Mouse (Mus musculus) ovary, postnatal 14 days (tissue): ENCODE measurements around the gene Timp3.

Experiments used
- DNase-seq: peaks from one replicate; pipeline ENCODE4 v3.0.0; 2022; ENCODE audit warnings: low spot score

The Timp3 gene

GRCm38 (mm10) chr10:86328691-86329090 lies 28.5 kb downstream of the Timp3 start:
- no peak for DNase-seq

DNA sequence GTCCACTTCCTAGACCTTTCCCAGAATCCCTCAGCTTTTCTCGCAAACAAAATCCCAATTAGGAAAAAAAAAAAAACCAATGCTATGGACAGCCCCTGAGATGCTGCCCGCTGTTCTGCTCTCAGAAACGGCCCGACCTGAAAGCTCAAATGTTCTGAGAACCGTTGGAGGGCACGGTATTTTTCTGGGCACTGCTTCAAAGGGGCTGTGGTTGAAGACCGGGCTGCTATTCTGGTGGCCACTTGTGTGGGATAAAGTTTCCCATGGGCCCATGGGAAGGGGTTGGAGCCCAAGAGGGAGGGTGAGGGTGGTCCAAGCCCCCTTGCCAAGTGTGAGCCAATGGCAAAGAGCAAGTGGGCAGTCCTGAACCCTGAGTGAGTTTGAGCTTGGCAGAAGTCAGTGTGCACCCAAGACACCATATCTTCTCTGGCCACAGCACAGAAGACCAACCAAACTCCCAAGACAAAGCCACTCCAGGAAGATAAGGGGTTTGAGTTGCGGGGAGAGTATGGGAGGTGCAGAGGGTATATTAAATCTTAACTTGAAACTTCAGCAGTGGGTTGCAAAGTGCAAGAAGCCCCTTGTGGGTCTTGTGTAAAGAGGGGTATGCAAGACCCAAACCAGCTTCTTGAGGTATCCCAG lies 29.2 kb downstream of the Timp3 start:
- DNase-seq: no peak

GRCm38 (mm10) chr10:86330993-86331680 lies 31.0 kb downstream of the Timp3 start:
- DNase-seq: no peak

DNA sequence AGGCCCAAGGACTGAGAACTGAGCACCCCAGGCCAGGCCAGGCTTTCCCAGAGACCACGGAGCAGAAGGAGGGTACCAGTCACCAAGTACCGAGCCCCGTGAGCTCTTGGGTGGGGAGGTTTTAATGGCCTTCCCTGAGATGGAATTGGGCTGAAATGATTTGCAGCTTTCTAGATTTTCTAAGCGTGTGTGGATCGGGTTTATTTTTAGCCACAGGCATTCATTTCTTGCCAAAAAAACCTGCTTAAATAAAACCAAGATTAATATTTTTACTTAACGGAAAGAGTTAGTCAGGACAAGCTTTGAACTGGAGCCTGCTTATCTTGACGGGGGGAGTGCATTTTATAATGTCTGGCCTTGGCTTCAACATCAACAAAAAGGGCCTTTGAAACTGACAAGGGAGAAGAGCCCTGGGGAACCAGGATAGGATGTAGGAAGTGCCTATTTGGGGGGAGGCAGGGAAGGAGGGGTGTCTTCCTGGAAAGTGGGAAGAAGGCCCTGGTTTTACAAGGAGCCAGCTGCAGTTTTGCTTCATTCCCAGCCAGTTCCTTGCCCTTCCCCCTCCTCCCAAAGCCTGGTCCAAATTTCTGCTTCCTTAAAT lies 31.6 kb downstream of the Timp3 start:
- DNase-seq: peak; percentile 23

- no peak for DNase-seq
These were observed 32.8 kb downstream of the Timp3 start for GRCm38 (mm10) chr10:86332942-86333341.

DNA sequence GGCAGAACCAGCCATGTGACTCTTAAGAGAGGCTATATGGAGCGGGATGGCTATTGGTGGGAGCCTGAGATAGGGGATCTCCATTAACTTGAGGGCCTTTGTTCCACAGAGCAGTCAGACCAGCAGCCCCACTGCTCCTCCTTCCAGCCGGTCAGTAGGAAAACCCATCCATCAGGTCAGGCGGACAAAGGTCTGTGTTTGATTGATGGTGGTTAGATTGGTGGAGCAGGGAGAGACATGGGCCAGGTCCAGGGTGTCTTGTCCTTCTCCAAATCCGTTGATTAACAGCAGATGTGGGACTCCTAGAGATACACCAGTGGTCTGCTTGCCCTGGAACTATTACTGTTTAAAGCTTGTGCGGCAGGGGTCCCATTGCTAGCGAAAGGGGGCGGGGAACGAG lies 34.4 kb downstream of the Timp3 start:
- DNase-seq: no peak

GRCm38 (mm10) chr10:86336506-86336905 lies 36.3 kb downstream of the Timp3 start:
- no peak for DNase-seq

- no peak for DNase-seq
These were observed 37.1 kb downstream of the Timp3 start for GRCm38 (mm10) chr10:86337239-86337638.

DNA sequence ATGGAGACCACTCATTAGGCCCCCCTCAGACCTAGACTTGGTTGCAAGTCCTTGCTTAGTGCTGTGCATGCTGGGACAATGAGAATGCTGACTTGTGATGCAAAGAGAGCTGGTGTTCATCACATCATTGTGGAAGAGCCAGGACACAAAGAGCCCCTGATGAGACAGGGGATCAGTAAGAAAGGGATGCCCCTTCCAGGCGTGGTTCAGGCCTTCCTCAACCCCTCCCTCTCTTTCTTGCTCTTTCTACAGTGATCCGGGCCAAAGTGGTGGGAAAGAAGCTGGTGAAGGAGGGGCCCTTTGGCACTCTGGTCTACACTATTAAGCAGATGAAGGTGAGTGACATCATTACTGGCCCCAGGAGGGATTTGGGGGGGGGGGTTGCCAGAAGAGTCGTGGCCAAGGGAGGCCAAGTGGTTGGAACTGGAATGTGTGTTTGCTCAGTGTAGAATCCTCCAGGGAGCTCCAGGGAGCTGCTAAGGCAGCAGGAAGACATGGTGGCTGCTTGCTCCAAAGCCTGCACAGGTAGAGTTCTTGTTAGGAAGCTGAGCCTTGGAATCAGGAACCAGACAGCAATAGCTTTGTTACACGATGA lies 38.0 kb downstream of the Timp3 start:
- DNase-seq: no peak

GRCm38 (mm10) chr10:86339121-86339520 lies 38.9 kb downstream of the Timp3 start:
- DNase-seq: no peak

DNA sequence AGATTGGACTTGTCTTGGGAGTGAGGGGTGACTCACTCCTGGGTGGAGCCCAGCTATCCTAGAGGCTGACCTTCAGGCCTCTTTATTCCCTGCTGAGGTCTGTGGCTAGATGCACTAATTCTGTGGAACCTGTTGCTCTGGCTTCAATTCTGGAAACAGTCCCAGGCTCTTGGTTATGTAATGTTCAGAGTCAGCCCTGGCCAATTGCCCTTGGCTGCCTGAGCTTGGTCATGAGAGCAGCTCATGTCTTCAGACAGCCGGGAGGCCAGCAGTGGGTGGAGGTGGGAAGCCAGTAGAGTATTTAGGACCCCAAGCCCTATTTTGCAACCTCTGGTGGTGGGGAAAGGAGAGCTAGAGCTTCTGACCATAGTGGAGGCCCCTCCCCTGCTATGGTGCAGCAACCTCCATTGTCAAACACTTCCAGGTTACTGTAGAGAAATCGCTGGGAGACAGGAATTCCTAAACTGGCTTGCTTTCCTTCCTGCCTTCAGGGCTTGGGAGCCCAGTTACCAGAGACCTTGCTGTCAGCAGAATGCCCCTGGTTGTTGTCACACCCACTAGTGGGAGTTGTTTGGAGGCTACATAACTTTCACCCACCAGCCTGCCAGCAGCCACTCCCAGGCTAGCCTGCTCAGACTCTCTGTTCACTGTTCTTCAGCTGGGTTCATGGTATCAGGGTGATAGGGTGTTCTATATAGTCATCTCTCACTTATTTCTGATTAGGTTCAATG lies 39.6 kb downstream of the Timp3 start:
- peak; percentile 82 for DNase-seq

GRCm38 (mm10) chr10:86340421-86340820 lies 40.2 kb downstream of the Timp3 start:
- DNase-seq: no peak

- no peak for DNase-seq
These were observed 40.9 kb downstream of the Timp3 start for GRCm38 (mm10) chr10:86340991-86341527.

DNA sequence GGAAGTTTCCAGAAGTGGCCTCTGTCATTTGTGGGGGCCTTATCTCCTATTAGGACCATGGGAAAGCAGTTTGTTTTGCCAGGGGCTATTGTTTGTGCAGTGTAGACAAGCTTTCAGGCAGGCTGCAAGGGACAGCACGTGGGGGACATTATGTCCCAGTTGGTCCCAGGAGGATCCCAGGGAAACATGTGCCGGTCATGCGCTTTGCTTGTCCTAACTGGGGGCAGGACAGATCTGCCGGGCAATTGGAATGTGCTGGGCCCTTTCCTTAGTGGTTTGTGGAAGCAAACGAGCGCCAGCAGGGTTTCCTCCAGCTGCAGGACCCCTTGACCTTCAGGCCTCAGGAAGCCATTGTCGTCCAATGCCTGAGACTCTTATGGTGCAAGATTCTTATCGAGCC lies 41.4 kb downstream of the Timp3 start:
- no peak for DNase-seq

GRCm38 (mm10) chr10:86342151-86342550 lies 42.0 kb downstream of the Timp3 start:
- DNase-seq: no peak

DNA sequence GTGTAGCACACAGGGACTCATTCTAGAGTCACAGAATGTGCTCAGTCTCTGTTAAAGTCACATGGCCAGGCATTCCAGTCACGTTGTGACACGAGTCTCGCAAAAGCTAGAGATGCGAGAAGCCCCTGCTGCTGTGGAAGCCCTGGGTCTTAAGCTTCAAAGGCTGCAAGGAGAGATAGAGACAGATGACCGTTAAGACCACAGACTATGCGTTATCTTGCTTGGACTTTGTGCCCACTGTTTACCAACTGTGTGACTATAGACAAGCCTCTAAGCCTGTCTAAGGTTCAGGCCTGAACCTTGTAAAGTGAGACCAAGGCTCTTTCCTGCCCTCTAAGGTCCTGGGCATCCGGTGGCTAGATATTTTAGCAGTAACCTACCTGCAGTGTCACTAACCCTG lies 42.5 kb downstream of the Timp3 start:
- no peak for DNase-seq

DNA sequence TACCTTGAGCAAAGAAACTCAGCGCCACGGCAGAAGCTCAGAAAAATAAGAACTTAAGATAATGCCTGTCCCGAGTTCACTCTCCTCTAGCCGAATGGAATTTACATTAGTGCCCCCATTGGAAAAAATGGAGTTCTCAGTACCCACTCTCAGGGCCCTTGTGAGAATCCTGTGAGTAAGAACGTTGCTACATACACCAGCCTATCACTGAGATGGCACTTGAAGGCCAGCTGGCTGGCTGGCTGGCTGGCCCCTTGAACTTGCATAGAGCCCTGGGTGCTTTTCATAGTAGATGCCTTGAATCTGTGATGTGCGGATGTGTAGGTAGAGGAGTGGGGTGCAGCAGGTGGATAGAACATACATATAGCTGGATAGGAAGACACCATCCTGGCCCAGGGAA lies 43.2 kb downstream of the Timp3 start:
- DNase-seq: no peak

GRCm38 (mm10) chr10:86343931-86344330 lies 43.8 kb downstream of the Timp3 start:
- no peak for DNase-seq

DNA sequence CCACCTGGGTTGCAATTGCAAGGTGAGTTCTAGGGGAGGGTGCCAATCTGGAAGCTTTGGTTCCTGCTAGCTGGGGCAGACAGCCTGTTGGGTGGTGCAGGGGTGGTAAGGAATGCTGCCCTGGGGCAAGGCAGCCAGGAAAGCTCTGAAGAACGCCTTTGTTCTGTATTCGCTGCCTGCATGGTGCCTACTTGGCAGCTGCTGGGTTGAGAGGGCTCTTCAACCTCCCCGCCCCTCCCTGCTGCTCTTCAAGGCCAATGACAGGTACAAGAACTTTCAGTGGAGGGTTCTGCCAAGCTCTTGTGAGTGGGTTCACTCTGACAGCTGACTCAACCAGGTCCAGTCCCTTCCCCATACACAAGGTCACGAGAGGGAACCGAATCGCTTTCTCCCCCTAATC lies 44.5 kb downstream of the Timp3 start:
- DNase-seq: no peak

DNA sequence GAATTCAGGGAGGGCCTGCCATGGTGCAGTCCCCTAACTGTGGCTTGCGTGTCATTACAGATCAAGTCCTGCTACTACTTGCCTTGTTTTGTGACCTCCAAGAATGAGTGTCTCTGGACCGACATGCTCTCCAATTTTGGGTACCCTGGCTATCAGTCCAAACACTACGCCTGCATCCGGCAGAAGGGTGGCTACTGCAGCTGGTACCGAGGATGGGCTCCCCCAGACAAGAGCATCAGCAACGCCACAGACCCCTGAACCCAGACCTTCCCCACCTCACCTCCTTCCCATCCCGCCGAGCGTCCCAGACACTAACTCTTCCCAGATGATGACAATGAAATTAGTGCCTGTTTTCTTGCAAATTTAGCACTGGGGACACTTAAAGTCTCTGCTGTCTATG lies 45.5 kb downstream of the Timp3 start:
- no peak for DNase-seq

- DNase-seq: no peak
These were observed 46.2 kb downstream of the Timp3 start for GRCm38 (mm10) chr10:86346235-86346840.

DNA sequence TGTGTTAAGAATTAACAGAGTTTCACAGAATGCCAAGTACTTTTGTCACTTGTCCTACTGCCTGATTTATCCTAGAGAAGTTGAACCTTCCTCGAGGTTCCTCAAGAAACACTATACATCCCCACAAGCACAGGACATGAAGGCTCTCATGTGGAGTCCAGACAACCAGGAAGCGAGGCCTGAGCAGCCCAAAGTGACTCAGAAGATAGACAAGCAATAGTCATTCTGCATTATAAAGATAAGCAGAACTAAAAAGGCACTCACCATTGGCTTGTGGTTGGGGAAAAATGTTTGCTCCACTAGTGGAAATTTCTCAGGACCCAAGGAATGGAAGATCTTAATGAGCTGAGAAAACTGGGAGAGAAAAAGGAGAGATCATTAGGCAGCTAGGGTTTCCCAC lies 51.1 kb downstream of the Timp3 start:
- DNase-seq: no peak
